Mouse (Mus musculus) olfactory bulb, adult 2 months (tissue): ENCODE measurements at regions not wholly inside any gene's neighbourhood (a gene's known extent, or its start where the extent isn't known, plus 50 kb on each side); places are given as distances from the start of the nearest gene placed in this dataset.
"Not testable (repeated sequence)": the region's sequence is repeated elsewhere in the genome, so short reads cannot be mapped to it uniquely, and the experiment has no call there.

ENCODE experiments used
- CTCF ChIP-seq: fragments of 200-500 bp; IDR thresholded peaks from 2 replicates; pipeline ENCODE4 v1.5.1; 2012; ENCODE audit warnings: low read depth, mild to moderate bottlenecking, low read length, moderate library complexity; ENCODE audit not compliant: insufficient read depth
- POLR2A ChIP-seq: fragments of 200-500 bp; IDR thresholded peaks from 2 replicates; pipeline ENCODE4 v1.6.1; 2012; ENCODE audit warnings: mild to moderate bottlenecking, low read depth, low read length, moderate library complexity; ENCODE audit not compliant: insufficient read depth

DNA sequence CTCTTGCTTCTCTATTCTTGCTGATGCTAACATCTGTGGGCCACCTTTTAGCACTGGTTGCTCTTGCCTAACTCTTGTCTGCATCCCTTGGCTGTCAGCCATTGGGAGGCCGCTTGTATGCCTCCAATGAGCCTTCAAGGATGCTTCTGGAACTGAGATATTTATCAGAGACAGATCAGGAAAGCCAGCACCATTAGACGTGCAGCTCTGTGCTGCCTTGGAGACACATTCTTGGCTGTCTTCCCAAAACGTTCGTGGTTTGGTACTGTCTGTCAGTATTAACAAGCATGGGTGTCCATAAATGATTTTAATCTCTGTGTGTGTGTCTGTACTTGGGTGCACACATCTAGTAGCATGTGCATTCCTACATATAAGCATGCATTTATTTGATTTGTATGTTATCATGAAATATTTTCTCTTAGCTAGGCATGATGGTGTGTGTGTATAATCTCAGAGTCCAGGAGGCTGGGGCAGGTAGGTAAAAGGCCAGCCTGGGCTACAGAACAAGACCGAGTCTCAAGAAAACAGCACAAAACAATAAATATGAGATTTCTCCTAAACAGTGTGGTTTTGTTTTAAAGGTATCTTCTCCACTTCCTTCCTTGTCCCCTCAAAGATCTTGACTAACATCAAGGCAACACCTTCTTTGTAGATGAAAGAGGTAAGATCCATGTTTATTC is 111.4 kb downstream of the Gm31371 start:
- not testable (repeated sequence) for TF ChIP-seq POLR2A, CTCF
